Mouse (Mus musculus) central nervous system, embryonic 14 days (tissue): Measurements from ENCODE around the gene Acad10. TPM values are rescaled to one million over a fixed set of nuclear protein-coding genes. Genes with fewer than 3 reads are reported as not detected.

Experiments used
- polyA plus RNA-seq: library from polyadenylated mRNA; depleted of rRNA; stranded (reverse); fragments of >200 nt; gene quantifications from 2 replicates; pipeline ENCODE4 v1.2.3, GENCODE M21; 2012; rRNA removed

Gene Acad10
- 1.8 and 2.1 TPM in 2 replicates for polyA plus RNA-seq

DNA sequence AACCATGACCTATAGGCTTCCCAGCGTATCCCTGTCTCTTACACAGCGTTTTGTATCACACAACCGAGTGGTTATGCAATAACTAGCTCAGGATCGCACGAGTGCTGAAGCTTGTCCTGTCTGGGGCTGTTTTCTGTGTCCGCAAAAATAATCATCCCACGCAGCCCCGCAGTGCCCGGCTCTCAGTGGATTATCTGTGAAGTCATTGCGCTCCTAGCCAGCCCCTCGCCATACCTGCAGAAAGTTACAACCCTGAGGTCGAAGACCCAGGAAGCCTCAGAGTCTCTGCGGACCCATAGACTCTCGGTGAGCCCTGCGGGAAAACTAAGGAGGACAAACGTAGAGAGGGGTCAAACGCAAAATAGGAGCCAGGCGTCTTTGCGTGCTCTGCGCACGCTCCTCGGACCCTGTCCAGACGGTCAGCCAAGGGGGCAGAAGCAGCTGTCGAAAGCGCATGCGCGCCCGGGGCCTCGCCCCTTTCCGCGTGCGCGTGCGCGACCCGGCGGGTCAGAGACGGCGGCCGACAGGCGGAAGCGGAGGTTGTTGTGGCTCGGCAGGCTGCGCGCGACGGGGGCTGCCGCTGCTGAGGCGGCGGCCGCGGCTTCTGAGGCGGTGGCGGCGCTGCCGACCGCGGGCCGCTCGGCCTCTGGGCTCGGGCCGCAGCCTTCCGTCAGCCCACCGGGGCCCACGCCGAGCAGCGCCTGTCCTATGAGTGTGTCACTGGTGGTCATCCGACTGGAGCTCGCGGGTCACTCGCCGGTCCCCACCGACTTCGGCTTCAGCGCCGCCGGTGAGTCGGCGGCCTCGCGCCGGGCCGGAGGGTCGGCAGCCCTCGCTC, at the start of gene Acad10, which contains the start of gene Brap:
Gene Acad10, minus strand, starts transcription at position 456 of the 838 bp plus-strand sequence.
Gene Brap, plus strand, starts transcription at position 505 of the 838 bp plus-strand sequence.

DNA sequence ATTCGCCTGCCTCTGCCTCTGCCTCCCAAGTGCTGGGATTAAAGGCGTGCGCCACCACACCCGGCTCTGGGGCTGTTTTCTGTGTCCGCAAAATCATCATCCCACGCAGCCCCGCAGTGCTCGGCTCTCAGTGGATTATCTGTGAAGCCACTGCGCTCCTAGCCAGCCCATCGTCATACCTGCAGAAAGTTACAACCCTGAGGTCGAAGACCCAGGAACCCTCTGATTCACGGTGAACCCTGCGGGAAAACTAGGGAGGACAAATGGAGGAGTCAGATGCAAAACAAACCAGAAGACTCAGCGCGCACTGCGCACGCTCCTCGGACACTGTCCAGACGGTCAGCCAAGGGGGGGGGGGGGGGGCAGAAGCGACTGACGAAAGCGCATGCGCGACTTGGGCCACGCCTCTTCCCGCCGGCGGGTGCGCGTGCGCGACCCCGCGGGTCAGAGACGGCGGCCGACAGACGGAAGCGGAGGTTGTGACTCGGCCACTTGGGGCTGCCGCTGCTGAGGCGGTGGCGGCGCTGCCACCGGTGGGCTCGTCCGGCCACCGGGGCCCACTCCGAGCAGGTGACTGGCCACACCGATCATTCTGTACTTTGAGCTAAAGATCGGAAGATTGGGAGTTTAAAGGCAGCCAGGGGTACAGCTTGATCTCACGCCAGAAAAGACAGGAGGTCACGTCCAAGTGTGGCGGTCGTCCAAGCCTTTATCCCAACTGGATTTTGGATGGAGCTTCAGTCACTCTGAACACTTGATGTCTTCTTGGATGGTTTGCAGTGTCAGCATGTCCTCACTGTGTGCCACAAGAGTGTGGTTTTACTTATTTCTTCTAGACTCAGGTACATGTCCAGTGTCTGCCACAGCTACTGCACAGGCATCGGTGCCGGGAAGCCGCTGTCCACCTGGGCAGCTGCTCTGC, 41.5 kb downstream of the Acad10 start, which contains the start of gene Acad12:
Gene Acad12, minus strand, starts transcription at position 347 of the 922 bp plus-strand sequence.

DNA sequence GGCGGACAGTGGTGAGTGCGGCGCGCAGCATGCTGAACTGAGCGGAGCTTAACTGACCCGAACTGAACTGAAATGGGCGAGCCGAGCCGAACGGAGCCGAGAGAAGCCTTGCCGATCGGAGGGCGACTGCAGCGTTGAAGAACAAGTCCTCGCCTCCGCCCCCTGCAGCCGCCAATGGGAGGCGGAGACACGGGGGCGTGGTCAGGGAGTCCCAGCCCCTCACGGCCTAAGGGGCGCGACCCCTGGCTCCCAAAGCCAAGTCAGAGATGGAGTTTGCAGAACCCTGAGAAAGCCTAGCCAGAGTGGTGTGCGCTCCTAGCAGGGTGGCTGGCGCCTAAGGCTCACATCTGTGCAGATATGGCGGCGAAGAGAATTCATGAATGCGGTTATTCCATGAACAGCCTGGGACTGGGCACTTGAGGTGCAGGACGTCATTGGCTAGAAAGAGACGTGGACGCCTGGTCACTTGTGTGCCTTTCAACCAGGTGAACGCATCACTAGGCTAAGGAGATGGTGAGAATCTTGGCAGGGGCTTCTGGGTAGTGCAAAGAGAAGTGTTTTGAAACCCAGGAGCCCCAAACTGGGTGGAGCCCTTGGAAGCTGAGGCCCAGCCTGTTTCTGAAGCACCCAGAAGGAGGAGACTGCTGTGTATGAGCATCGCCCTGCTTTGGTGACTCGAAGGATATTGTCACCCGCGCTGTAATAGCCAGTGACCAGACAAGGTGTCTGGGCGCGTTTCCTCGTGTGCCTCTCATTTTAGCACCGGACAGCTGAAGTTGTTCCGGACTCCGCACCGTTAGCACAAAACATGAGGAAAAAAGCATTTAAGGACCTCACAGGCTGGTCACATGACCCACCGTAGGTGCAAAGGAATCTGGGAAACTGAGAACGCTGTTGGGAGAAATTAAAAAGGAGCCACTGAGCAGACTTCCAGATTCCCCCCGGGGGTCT, 66.6 kb downstream of the Acad10 start, which contains the start of gene Aldh2:
Gene Aldh2, minus strand, starts transcription at position 374 of the 951 bp plus-strand sequence.

Other genes starting within 250 kb of the Acad10 start
- gene Tmem116, start 208.6 kb downstream of the Acad10 start, polyA plus RNA-seq: 1.0 and 1.5 TPM in 2 replicates
- gene Erp29, start 208.0 kb downstream of the Acad10 start, polyA plus RNA-seq: 135 and 148 TPM in 2 replicates
- not detected in 2 replicates for gene Adam1b, start 157.1 kb downstream of the Acad10 start, polyA plus RNA-seq
- 33.9 and 34.1 TPM in 2 replicates for gene Adam1a, start 115.0 kb downstream of the Acad10 start, polyA plus RNA-seq
- 0.28 and 0.39 TPM in 2 replicates for gene Gm42878, start 115.0 kb downstream of the Acad10 start, polyA plus RNA-seq
- 129 and 142 TPM in 2 replicates for gene Mapkapk5, start 114.6 kb downstream of the Acad10 start, polyA plus RNA-seq
- gene Aldh2, start 66.7 kb downstream of the Acad10 start, polyA plus RNA-seq: 127 and 168 TPM in 2 replicates
- 1.7 and 2.5 TPM in 2 replicates for gene Acad12, start 41.6 kb downstream of the Acad10 start, polyA plus RNA-seq
- 34.7 and 37.6 TPM in 2 replicates for gene Brap, start within 50 bp of the Acad10 start, polyA plus RNA-seq
- 150 and 171 TPM in 2 replicates for gene Atxn2, start 50.8 kb upstream of the Acad10 start, polyA plus RNA-seq
- gene Sh2b3, start 177.1 kb upstream of the Acad10 start, polyA plus RNA-seq: 9.7 and 12.6 TPM in 2 replicates
- 41.7 and 46.6 TPM in 2 replicates for gene Pheta1, start 188.5 kb upstream of the Acad10 start, polyA plus RNA-seq